Mouse (Mus musculus): ENCODE results near the gene Ptgds.

Ptgds gene

GRCm38 (mm10) chr2:25441067-25441466 lies 28.8 kb downstream of the Ptgds start:
- DNase-seq: peak; percentile 55

GRCm38 (mm10) chr2:25436286-25436820 lies 33.5 kb downstream of the Ptgds start:
- DNase-seq: no peak

- DNase-seq: peak; percentile 97
Measured at GRCm38 (mm10) chr2:25434292-25434691, 35.6 kb downstream of the Ptgds start.

- no peak for DNase-seq
Measured at GRCm38 (mm10) chr2:25433101-25433500, 36.7 kb downstream of the Ptgds start.

- DNase-seq: peak; percentile 63
Measured at GRCm38 (mm10) chr2:25432326-25433098, 37.3 kb downstream of the Ptgds start.

- no peak for DNase-seq
Measured at GRCm38 (mm10) chr2:25431308-25431855, 38.5 kb downstream of the Ptgds start.

GRCm38 (mm10) chr2:25430395-25431233 lies 39.2 kb downstream of the Ptgds start:
- DNase-seq: peak; percentile 73

- DNase-seq: peak; percentile 85
Measured at GRCm38 (mm10) chr2:25429435-25430180, 40.2 kb downstream of the Ptgds start.

GRCm38 (mm10) chr2:25428442-25429236 lies 41.2 kb downstream of the Ptgds start, which contains the start of gene Abca2:
Abca2 (plus strand) TSS chr2:25428703.
- DNase-seq: peak; percentile 98

GRCm38 (mm10) chr2:25427256-25427655 lies 42.6 kb downstream of the Ptgds start:
- no peak for DNase-seq

GRCm38 (mm10) chr2:25426721-25427191 lies 43.1 kb downstream of the Ptgds start:
- DNase-seq: peak; percentile 84

GRCm38 (mm10) chr2:25425481-25425880 lies 44.4 kb downstream of the Ptgds start:
- peak; percentile 68 for DNase-seq

GRCm38 (mm10) chr2:25423626-25424025 lies 46.2 kb downstream of the Ptgds start:
- no peak for DNase-seq

- DNase-seq: peak; percentile 55
Measured at GRCm38 (mm10) chr2:25422587-25423410, 47.0 kb downstream of the Ptgds start, which contains the start of gene Fut7. Fut7 (plus strand) TSS chr2:25423267.

GRCm38 (mm10) chr2:25421896-25422295 lies 48.0 kb downstream of the Ptgds start:
- DNase-seq: peak; percentile 67

- DNase-seq: no peak
Measured at GRCm38 (mm10) chr2:25417426-25417825, 52.4 kb downstream of the Ptgds start.
